Mouse (Mus musculus): Measurements from ENCODE around the gene Dnase1l1. TPM values are rescaled to one million over a fixed set of nuclear protein-coding genes. Genes with fewer than 3 reads are reported as not detected.

The Dnase1l1 gene
- polyA plus RNA-seq, 1 experiment from 2014 or later = 2.8 TPM

- peak; percentile 99 for ATAC-seq
- H3K4me1 ChIP-seq (replicated peaks; ENCODE audit: control insufficient read depth, insufficient read depth, low read length) = peaks cover 12% of the 10 kb centered on the region
Measured at GRCm38 (mm10) chrX:74296538-74297448, 14.7 kb upstream of the Dnase1l1 start, which contains the start of gene Atp6ap1. Gene Atp6ap1, plus strand, starts transcription at chrX:74297097.

GRCm38 (mm10) chrX:74293431-74293830 is 11.3 kb upstream of the Dnase1l1 start:
- ATAC-seq = no peak
- WGBS = 81% methylated on average over 4 of the region's 4 CpGs
- H3K4me1 ChIP-seq (replicated peaks; ENCODE audit: control insufficient read depth, insufficient read depth, low read length) = peaks cover 6% of the 10 kb centered on the region

More at GRCm38 (mm10) chrX:74296538-74297448, 14.7 kb upstream of the Dnase1l1 start, which contains the start of gene Atp6ap1:
- peak within 1 kb of the TSS; percentile 71 for H3K4me3 ChIP-seq (replicated peaks; ENCODE audit: low read length)
- H3K27me3 ChIP-seq (replicated peaks; ENCODE audit: control insufficient read depth, insufficient read depth, low read length) = no peaks in the 10 kb centered on the region
- peak within 1 kb of the TSS; percentile 81 for H3K9ac ChIP-seq (replicated peaks; ENCODE audit: low read depth, low read length)
- H3K36me3 ChIP-seq (ENCODE audit: control insufficient read depth, insufficient read depth) = 0 out of 2 replicates have a peak, but pooled peaks cover 3% of the 10 kb centered on the region
- 16% methylated on average over 37 of the region's 37 CpGs for WGBS
- no peaks in the 10 kb centered on the region for H3K9me3 ChIP-seq (ENCODE audit: control insufficient read depth, low read length)
- H3K4me2 ChIP-seq (ENCODE audit: low read length) = peak within 1 kb of the TSS; percentile 71
- peak within 1 kb of the TSS; percentile 85 for H3K27ac ChIP-seq (ENCODE audit: low read length)

GRCm38 (mm10) chrX:74283092-74283437 is 928 bp upstream of the Dnase1l1 start:
- H3K9ac ChIP-seq (replicated peaks; ENCODE audit: low read depth, low read length) = peak overlapping the region; percentile 78
- H3K27me3 ChIP-seq (replicated peaks; ENCODE audit: control insufficient read depth, insufficient read depth, low read length) = no peaks in the 10 kb centered on the region
- ATAC-seq = no peak
- peak overlapping the region; percentile 65; the same call in 1 of the 2 replicates for H3K27ac ChIP-seq (ENCODE audit: low read length)
- H3K4me2 ChIP-seq (ENCODE audit: low read length) = peak overlapping the region; percentile 59
- H3K9me3 ChIP-seq (ENCODE audit: control insufficient read depth, low read length) = no peaks in the 10 kb centered on the region
- peak overlapping the region; percentile 61 for H3K4me3 ChIP-seq (replicated peaks; ENCODE audit: low read length)
- H3K36me3 ChIP-seq (ENCODE audit: control insufficient read depth, insufficient read depth) = no peaks in the 10 kb centered on the region
- peaks cover 18% of the 10 kb centered on the region for H3K4me1 ChIP-seq (replicated peaks; ENCODE audit: control insufficient read depth, insufficient read depth, low read length)
- WGBS = 41% methylated on average over 5 of the region's 5 CpGs

More at GRCm38 (mm10) chrX:74293431-74293830, 11.3 kb upstream of the Dnase1l1 start:
- H3K9ac ChIP-seq (replicated peaks; ENCODE audit: low read depth, low read length) = no peak overlapping the region
- H3K4me2 ChIP-seq (ENCODE audit: low read length) = no peak overlapping the region
- no peaks in the 10 kb centered on the region for H3K27me3 ChIP-seq (replicated peaks; ENCODE audit: control insufficient read depth, insufficient read depth, low read length)
- no peaks in the 10 kb centered on the region for H3K9me3 ChIP-seq (ENCODE audit: control insufficient read depth, low read length)
- H3K36me3 ChIP-seq (ENCODE audit: control insufficient read depth, insufficient read depth) = no peaks in the 10 kb centered on the region
- H3K4me3 ChIP-seq (replicated peaks; ENCODE audit: low read length) = no peak overlapping the region
- H3K27ac ChIP-seq (ENCODE audit: low read length) = no peak overlapping the region

GRCm38 (mm10) chrX:74282395-74283091 is 406 bp upstream of the Dnase1l1 start:
- Histone ChIP-seq H3K9me3 (ENCODE audit: control insufficient read depth, low read length) (no peaks in the 10 kb centered on the region), H3K4me2 (ENCODE audit: low read length) (peak overlapping the region; percentile 74), H3K9ac (replicated peaks; ENCODE audit: low read depth, low read length) (peak overlapping the region; percentile 78), H3K4me1 (replicated peaks; ENCODE audit: control insufficient read depth, insufficient read depth, low read length) (peaks cover 18% of the 10 kb centered on the region), H3K4me3 (replicated peaks; ENCODE audit: low read length) (peak overlapping the region; percentile 61), H3K27ac (ENCODE audit: low read length) (peak overlapping the region; percentile 65), H3K36me3 (ENCODE audit: control insufficient read depth, insufficient read depth) (no peaks in the 10 kb centered on the region), H3K27me3 (replicated peaks; ENCODE audit: control insufficient read depth, insufficient read depth, low read length) (no peaks in the 10 kb centered on the region)
- ATAC-seq = peak; percentile 87
- WGBS = 25% methylated on average over 39 of the region's 39 CpGs

GRCm38 (mm10) chrX:74281041-74281731 is 951 bp downstream of the Dnase1l1 start:
- H3K9ac ChIP-seq (replicated peaks; ENCODE audit: low read depth, low read length) = peak overlapping the region; percentile 78
- peak overlapping the region; percentile 74 for H3K4me2 ChIP-seq (ENCODE audit: low read length)
- H3K9me3 ChIP-seq (ENCODE audit: control insufficient read depth, low read length) = no peaks in the 10 kb centered on the region
- H3K4me1 ChIP-seq (replicated peaks; ENCODE audit: control insufficient read depth, insufficient read depth, low read length) = peaks cover 18% of the 10 kb centered on the region
- H3K27me3 ChIP-seq (replicated peaks; ENCODE audit: control insufficient read depth, insufficient read depth, low read length) = no peaks in the 10 kb centered on the region
- H3K27ac ChIP-seq (ENCODE audit: low read length) = no peak overlapping the region
- H3K36me3 ChIP-seq (ENCODE audit: control insufficient read depth, insufficient read depth) = no peaks in the 10 kb centered on the region
- no peak; the same call in 1 of the 2 replicates for ATAC-seq
- H3K4me3 ChIP-seq (replicated peaks; ENCODE audit: low read length) = peak overlapping the region; percentile 61
- WGBS = 9% methylated on average over 14 of the region's 14 CpGs

- ATAC-seq = no peak
- no peaks in the 10 kb centered on the region for H3K9me3 ChIP-seq (ENCODE audit: control insufficient read depth, low read length)
- no peak overlapping the region for H3K4me3 ChIP-seq (replicated peaks; ENCODE audit: low read length)
- H3K27me3 ChIP-seq (replicated peaks; ENCODE audit: control insufficient read depth, insufficient read depth, low read length) = no peaks in the 10 kb centered on the region
- WGBS = 69% methylated on average over 7 of the region's 8 CpGs
- peaks cover 7% of the 10 kb centered on the region; the same call in 1 of the 2 replicates for H3K4me1 ChIP-seq (replicated peaks; ENCODE audit: control insufficient read depth, insufficient read depth, low read length)
- peaks cover 4% of the 10 kb centered on the region for H3K36me3 ChIP-seq (ENCODE audit: control insufficient read depth, insufficient read depth)
- no peak overlapping the region for H3K27ac ChIP-seq (ENCODE audit: low read length)
- H3K4me2 ChIP-seq (ENCODE audit: low read length) = no peak overlapping the region
- no peak overlapping the region for H3K9ac ChIP-seq (replicated peaks; ENCODE audit: low read depth, low read length)
Measured at GRCm38 (mm10) chrX:74277916-74278315, 4.2 kb downstream of the Dnase1l1 start.

GRCm38 (mm10) chrX:74273422-74274322 is 8.5 kb downstream of the Dnase1l1 start:
- no peak overlapping the region for H3K9ac ChIP-seq (replicated peaks; ENCODE audit: low read depth, low read length)
- WGBS = 34% methylated on average over 10 of the region's 10 CpGs
- ATAC-seq = no peak

GRCm38 (mm10) chrX:74270902-74271551 is 11.1 kb downstream of the Dnase1l1 start:
- H3K27me3 ChIP-seq (replicated peaks; ENCODE audit: control insufficient read depth, insufficient read depth, low read length) = no peaks in the 10 kb centered on the region
- peaks cover 6% of the 10 kb centered on the region; the same call in 1 of the 2 replicates for H3K4me1 ChIP-seq (replicated peaks; ENCODE audit: control insufficient read depth, insufficient read depth, low read length)
- H3K9me3 ChIP-seq (ENCODE audit: control insufficient read depth, low read length) = no peaks in the 10 kb centered on the region
- H3K9ac ChIP-seq (replicated peaks; ENCODE audit: low read depth, low read length) = peak overlapping the region; percentile 58
- ATAC-seq = no peak
- WGBS = 20% methylated on average over 27 of the region's 27 CpGs
- H3K36me3 ChIP-seq (ENCODE audit: control insufficient read depth, insufficient read depth) = peaks cover 4% of the 10 kb centered on the region
- H3K4me2 ChIP-seq (ENCODE audit: low read length) = peak overlapping the region; percentile 71
- H3K4me3 ChIP-seq (replicated peaks; ENCODE audit: low read length) = peak overlapping the region; percentile 44
- peak overlapping the region; percentile 27; the same call in 1 of the 2 replicates for H3K27ac ChIP-seq (ENCODE audit: low read length)

More at GRCm38 (mm10) chrX:74273422-74274322, 8.5 kb downstream of the Dnase1l1 start:
- H3K27ac ChIP-seq (ENCODE audit: low read length) = no peak overlapping the region
- H3K27me3 ChIP-seq (replicated peaks; ENCODE audit: control insufficient read depth, insufficient read depth, low read length) = no peaks in the 10 kb centered on the region
- H3K4me1 ChIP-seq (replicated peaks; ENCODE audit: control insufficient read depth, insufficient read depth, low read length) = peaks cover 6% of the 10 kb centered on the region; the same call in 1 of the 2 replicates
- no peak overlapping the region for H3K4me2 ChIP-seq (ENCODE audit: low read length)
- H3K36me3 ChIP-seq (ENCODE audit: control insufficient read depth, insufficient read depth) = peaks cover 4% of the 10 kb centered on the region
- no peaks in the 10 kb centered on the region for H3K9me3 ChIP-seq (ENCODE audit: control insufficient read depth, low read length)
- no peak overlapping the region for H3K4me3 ChIP-seq (replicated peaks; ENCODE audit: low read length)
